Mouse (Mus musculus) kidney, postnatal 0 days (tissue): ENCODE results near the gene Fam20c. TPM values are rescaled to one million over a fixed set of nuclear protein-coding genes. Genes with fewer than 3 reads are reported as not detected.

Experiments used
- ATAC-seq: fragments of 200-750 bp; cut with Nextera tagmentation; replicated peaks from 2 replicates; pipeline ENCODE4 v1.8.0; 2017; ENCODE audit warnings: low read depth, moderate number of reproducible peaks, moderate TSS enrichment, moderate library complexity; ENCODE audit not compliant: low FRiP score
- DNase-seq: peaks from one replicate; pipeline ENCODE4 v3.0.0-alpha.2; 2016; ENCODE audit warnings: low spot score
- H3K27ac ChIP-seq: fragments of 300-500 bp; sonication (generic); 2 replicates; pipeline ENCODE4 v1.5.1; 2014; ENCODE audit warnings: mild to moderate bottlenecking
- H3K27me3 ChIP-seq: fragments of 300-500 bp; sonication (generic); 2 replicates; pipeline ENCODE4 v1.6.1; 2014; ENCODE audit warnings: low read length, mixed read lengths; ENCODE audit not compliant: insufficient read depth
- H3K36me3 ChIP-seq: fragments of 300-500 bp; sonication (generic); 2 replicates; pipeline ENCODE4 v1.6.1; 2014; ENCODE audit warnings: low read length, mixed read lengths; ENCODE audit not compliant: insufficient read depth
- H3K4me1 ChIP-seq: fragments of 300-500 bp; sonication (generic); replicated peaks from 2 replicates; pipeline ENCODE4 v1.6.1; 2014; ENCODE audit warnings: antibody characterized with exemption, low read length, mixed read lengths; ENCODE audit not compliant: insufficient read depth
- H3K4me2 ChIP-seq: fragments of 300-500 bp; sonication (generic); 2 replicates; pipeline ENCODE4 v1.6.1; 2014; ENCODE audit warnings: mild to moderate bottlenecking, low read length, moderate library complexity, mixed read lengths
- H3K4me3 ChIP-seq: fragments of 300-500 bp; sonication (generic); replicated peaks from 2 replicates; pipeline ENCODE4 v1.5.1; 2014; ENCODE audit warnings: low read depth, low read length
- H3K9ac ChIP-seq: fragments of 300-500 bp; sonication (generic); 2 replicates; pipeline ENCODE4 v1.6.1; 2014; ENCODE audit warnings: low read depth, low read length
- H3K9me3 ChIP-seq: fragments of 300-500 bp; sonication (generic); replicated peaks from 2 replicates; pipeline ENCODE4 v1.6.1; 2016; ENCODE audit warnings: low read length, inconsistent platforms, mixed read lengths
- CTCF ChIP-seq: IDR thresholded peaks from 2 replicates; pipeline ENCODE4 v1.5.1; 2016; ENCODE audit warnings: antibody characterized with exemption, low read depth, mild to moderate bottlenecking, moderate library complexity
- WGBS: fragments of 180-500 bp; shearing (Covaris S2); extraction: QIAGEN DNeasy Blood & Tissue Kit; methylation state at CpG from one replicate; pipeline ENCODE4 v1.1.7; 2014; 5-methylcytosine and 5-hydroxymethylcytosine counted together
- polyA plus RNA-seq: library from polyadenylated mRNA; unstranded; fragments of >200 nt; fragmentation: Nextera tagmentation; extraction: Ambion mirVana; gene quantifications from 2 replicates; pipeline ENCODE4 v1.2.1, GENCODE M21; 2015

Fam20c gene
- polyA plus RNA-seq, 1 experiment from 2014 or later = 27.3 TPM

DNA sequence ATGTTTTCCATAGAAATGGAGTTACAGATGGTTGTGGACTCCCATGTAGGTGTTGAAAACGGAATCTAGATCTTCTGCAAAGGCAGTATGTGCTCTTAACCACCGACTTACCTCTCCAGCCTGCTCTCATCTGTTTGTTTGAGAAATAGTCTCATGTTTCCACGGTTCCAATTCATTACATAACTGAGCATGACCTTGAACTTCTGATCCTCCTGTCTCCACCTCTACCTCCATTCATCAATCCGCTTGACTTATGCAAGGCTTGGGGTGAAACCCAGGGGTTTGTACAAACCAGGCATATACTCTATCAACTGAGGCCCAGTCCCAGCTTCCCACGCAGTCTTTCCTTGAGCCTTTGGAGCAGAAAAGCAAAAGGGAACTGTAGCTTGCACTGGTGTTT, 12.8 kb upstream of the Fam20c start:
- DNase-seq = no peak
- no peaks in the 10 kb centered on the region for H3K36me3 ChIP-seq
- no peaks in the 10 kb centered on the region for H3K27me3 ChIP-seq

DNA sequence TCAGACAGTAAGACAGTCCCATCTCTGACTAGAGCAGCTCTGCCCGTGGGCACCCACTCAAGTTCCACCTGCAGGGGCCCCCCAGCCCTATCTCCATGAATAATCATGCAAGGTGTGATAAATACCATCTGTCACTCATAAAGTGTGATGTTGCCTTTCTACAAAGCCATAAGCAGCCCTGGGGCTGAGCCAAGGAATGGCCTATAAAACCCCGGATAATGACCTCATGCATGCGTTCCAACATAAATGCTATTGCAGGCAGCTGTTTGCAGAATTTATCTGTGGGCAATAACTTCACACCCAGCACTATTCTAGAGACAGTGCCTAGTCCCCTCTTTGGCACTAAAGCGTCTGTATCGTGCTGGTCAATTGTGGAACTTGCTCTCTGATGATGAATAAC, 12.0 kb upstream of the Fam20c start:
- TF ChIP-seq CTCF = no peak
- DNase-seq (no peak), ATAC-seq (no peak)
- Histone ChIP-seq H3K4me2 (no peak overlapping the region), H3K27me3 (no peaks in the 10 kb centered on the region), H3K36me3 (no peaks in the 10 kb centered on the region), H3K27ac (no peak overlapping the region), H3K4me1 (no peaks in the 10 kb centered on the region), H3K9ac (no peak overlapping the region), H3K9me3 (0 out of 2 replicates have a peak, but pooled peaks cover 4% of the 10 kb centered on the region), H3K4me3 (no peak overlapping the region)
- 49% methylated on average over 5 of the region's 5 CpGs for WGBS

More for the DNA sequence above, 12.8 kb upstream of the Fam20c start:
- Histone ChIP-seq H3K4me1 (no peaks in the 10 kb centered on the region), H3K9me3 (0 out of 2 replicates have a peak, but pooled peaks cover 4% of the 10 kb centered on the region), H3K4me2 (no peak overlapping the region), H3K9ac (no peak overlapping the region), H3K27ac (no peak overlapping the region), H3K4me3 (no peak overlapping the region)
- 64% methylated on average over 5 of the region's 5 CpGs for WGBS
- no peak for TF ChIP-seq CTCF
- no peak for ATAC-seq

DNA sequence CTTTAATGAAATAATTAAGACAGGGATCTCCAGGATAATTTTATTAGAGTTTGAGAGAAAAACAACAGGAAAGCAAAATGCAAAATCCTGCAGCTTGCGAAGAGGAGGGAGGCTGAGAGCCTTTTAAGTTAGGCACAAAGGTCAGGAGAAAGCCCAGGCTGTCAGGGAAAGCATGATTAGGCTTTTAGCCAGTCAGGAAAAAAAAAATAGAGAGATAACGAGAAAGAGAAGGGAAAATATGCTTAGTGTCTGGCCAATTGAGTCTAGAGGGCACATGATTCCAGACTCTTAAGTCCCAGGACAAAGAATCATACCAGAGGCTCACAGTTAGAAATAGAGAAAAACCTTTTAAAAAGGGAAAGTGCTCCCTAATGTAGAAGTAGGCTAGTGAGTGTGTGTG, 10.7 kb upstream of the Fam20c start:
- Histone ChIP-seq H3K36me3 (no peaks in the 10 kb centered on the region), H3K4me1 (no peaks in the 10 kb centered on the region), H3K4me2 (no peak overlapping the region), H3K27me3 (no peaks in the 10 kb centered on the region), H3K9ac (no peak overlapping the region), H3K27ac (no peak overlapping the region), H3K4me3 (no peak overlapping the region), H3K9me3 (0 out of 2 replicates have a peak, but pooled peaks cover 4% of the 10 kb centered on the region)
- no peak for DNase-seq
- no peak for TF ChIP-seq CTCF
- 37% methylated on average over 2 of the region's 2 CpGs for WGBS
- no peak for ATAC-seq

DNA sequence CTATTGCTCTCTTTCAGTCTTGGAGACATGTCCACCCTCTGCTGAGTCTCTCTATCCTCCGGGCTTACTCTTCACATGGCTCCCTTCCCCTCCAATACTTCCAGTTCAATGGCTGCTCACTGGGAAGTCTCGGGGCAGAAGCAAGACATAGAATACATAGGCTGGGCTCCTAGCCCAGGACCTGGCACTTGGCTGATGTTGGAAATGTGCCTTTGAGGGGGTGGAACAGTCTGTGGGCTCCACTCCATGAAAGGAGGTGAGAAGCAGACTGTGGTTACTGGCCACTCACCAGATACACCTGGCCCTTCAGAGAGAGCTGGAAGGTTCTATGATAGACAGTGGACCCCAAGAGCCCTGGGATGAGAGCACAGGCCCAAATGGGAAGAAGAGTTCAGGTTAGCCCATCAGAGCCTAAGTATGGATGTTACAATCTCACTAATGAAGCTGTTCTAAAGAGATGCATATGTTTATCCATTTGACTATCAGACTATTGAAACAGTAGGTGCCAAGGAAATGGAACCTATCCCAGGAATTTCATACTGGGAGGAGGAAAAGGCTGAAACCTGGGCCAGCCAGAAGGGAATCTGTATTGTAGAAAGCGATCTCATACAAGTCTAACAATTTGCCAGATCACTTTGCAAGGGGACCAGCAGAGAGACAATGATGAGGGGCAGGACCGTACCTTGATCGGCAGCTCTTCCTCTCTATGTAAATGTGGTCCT, 8.8 kb upstream of the Fam20c start:
- H3K4me2 ChIP-seq = no peak overlapping the region
- H3K9ac ChIP-seq = no peak overlapping the region
- ATAC-seq (no peak), DNase-seq (no peak)
- H3K4me1 ChIP-seq = no peaks in the 10 kb centered on the region
- WGBS = 92% methylated on average over 5 of the region's 5 CpGs
- no peak overlapping the region for H3K27ac ChIP-seq
- no peaks in the 10 kb centered on the region for H3K27me3 ChIP-seq
- no peak overlapping the region for H3K4me3 ChIP-seq
- no peaks in the 10 kb centered on the region for H3K36me3 ChIP-seq
- H3K9me3 ChIP-seq = no peaks in the 10 kb centered on the region
- TF ChIP-seq CTCF = no peak

DNA sequence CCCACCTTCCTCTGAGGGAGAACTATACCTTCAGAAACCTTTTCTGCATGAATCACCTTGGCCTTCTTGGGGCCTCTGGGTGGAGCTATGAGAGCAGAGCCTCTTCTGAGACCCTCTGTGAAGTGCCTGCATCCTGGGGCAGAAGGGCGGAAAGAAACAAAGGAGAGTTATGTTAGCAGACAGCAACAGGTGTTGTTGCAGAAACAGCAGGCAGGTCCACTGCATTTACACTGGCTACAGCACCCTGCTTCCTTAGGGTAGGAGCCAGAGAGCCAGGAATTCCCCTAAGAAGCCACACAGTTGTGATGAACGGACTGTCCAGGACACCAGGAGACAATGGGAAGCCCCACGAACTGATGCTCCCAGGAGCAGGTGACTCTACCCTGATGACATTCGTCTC, 1.0 kb upstream of the Fam20c start:
- no peak overlapping the region; the same call in 1 of the 2 replicates for H3K27ac ChIP-seq
- WGBS = 52% methylated on average over 4 of the region's 4 CpGs

DNA sequence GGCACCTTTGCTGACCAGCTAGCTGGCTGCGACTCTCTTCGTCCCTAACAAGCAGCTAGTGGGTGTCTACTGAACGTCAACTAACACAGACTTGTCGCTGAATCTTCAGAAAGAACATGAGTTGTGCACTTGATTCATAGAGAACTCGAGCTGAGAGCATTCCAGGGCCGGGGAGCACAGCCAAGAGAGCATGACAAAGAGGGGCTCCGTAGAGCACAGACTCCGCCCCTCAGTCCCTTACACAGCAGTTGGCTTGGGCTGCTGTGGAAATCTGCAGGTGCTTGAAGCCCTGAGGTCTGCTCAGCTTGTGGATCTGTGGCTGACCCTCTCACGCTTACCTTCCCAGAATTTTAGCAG, 390 bp upstream of the Fam20c start:
- H3K4me3 ChIP-seq = peak overlapping the region; percentile 61
- H3K4me2 ChIP-seq = peak overlapping the region; percentile 93
- H3K27me3 ChIP-seq = no peaks in the 10 kb centered on the region
- no peak for TF ChIP-seq CTCF
- peak; percentile 68 for DNase-seq
- peaks cover 38% of the 10 kb centered on the region for H3K4me1 ChIP-seq
- H3K9ac ChIP-seq = peak overlapping the region; percentile 80
- ATAC-seq = no peak
- no peaks in the 10 kb centered on the region for H3K9me3 ChIP-seq
- H3K36me3 ChIP-seq = no peaks in the 10 kb centered on the region
- H3K27ac ChIP-seq = peak overlapping the region; percentile 85
- WGBS = 4% methylated on average over 9 of the region's 9 CpGs

More for the DNA sequence above, 1.0 kb upstream of the Fam20c start:
- DNase-seq = no peak
- TF ChIP-seq CTCF = no peak
- ATAC-seq = no peak
- Histone ChIP-seq H3K9me3 (no peaks in the 10 kb centered on the region), H3K36me3 (no peaks in the 10 kb centered on the region), H3K27me3 (no peaks in the 10 kb centered on the region), H3K4me2 (peak overlapping the region; percentile 93), H3K4me3 (no peak overlapping the region), H3K4me1 (peaks cover 38% of the 10 kb centered on the region), H3K9ac (no peak overlapping the region)

DNA sequence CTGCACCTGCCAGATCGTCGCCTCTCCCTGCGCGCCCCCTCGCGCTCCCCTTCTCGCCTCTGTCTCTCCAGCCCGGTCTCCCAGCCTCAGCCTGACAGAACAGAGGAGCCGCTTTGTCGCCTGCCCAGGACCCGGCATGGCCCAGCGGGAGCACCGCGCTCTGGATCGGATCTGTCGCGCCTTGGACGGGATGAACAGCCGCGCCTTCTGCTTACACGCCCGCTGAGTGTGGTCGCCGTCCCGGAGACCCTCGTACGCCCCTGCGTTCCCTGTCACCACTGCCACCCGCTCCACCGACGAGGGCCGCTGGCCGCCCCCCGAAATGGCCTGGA, 773 bp downstream of the Fam20c start:
- ATAC-seq (no peak), DNase-seq (no peak)
- Histone ChIP-seq H3K4me2 (peak overlapping the region; percentile 93), H3K9me3 (no peaks in the 10 kb centered on the region), H3K9ac (peak overlapping the region; percentile 80), H3K27ac (peak overlapping the region; percentile 85; the same call in 1 of the 2 replicates), H3K27me3 (no peaks in the 10 kb centered on the region), H3K4me1 (peaks cover 38% of the 10 kb centered on the region), H3K4me3 (peak overlapping the region; percentile 61), H3K36me3 (no peaks in the 10 kb centered on the region)
- no peak for TF ChIP-seq CTCF
- 2% methylated on average over 28 of the region's 34 CpGs for WGBS
